Mouse (Mus musculus) limb, embryonic 12.5 days (tissue): ENCODE results near the gene Kirrel. TPM values are rescaled to one million over a fixed set of nuclear protein-coding genes. Genes with fewer than 3 reads are reported as not detected.
A peak's percentile ranks its signal among the peaks of the same experiment; 100 is the strongest.

Source experiments
- ATAC-seq: fragments of 200-750 bp; cut with Nextera tagmentation; 2 replicates; pipeline ENCODE4 v1.8.0; 2017; ENCODE audit warnings: low read depth, moderate TSS enrichment; ENCODE audit not compliant: insufficient number of reproducible peaks, insufficient read depth, low FRiP score, low TSS enrichment
- H3K27ac ChIP-seq: fragments of 300-500 bp; sonication (generic); 2 replicates; pipeline ENCODE4 v1.5.1; 2016; ENCODE audit warnings: mild to moderate bottlenecking, moderate library complexity
- H3K27me3 ChIP-seq: fragments of 300-500 bp; sonication (generic); 2 replicates; pipeline ENCODE4 v1.6.1; 2016; ENCODE audit warnings: mild to moderate bottlenecking, moderate library complexity
- H3K36me3 ChIP-seq: fragments of 300-500 bp; sonication (generic); 2 replicates; pipeline ENCODE4 v1.6.1; 2016; ENCODE audit warnings: mild to moderate bottlenecking, moderate library complexity
- H3K4me1 ChIP-seq: fragments of 300-500 bp; sonication (generic); replicated peaks from 2 replicates; pipeline ENCODE4 v1.6.1; 2016
- H3K4me2 ChIP-seq: fragments of 300-500 bp; sonication (generic); 2 replicates; pipeline ENCODE4 v1.6.1; 2016; ENCODE audit warnings: mild to moderate bottlenecking, moderate library complexity
- H3K4me3 ChIP-seq: fragments of 300-500 bp; sonication (generic); replicated peaks from 2 replicates; pipeline ENCODE4 v1.5.1; 2016; ENCODE audit warnings: mild to moderate bottlenecking
- H3K9ac ChIP-seq: fragments of 300-500 bp; sonication (generic); replicated peaks from 2 replicates; pipeline ENCODE4 v1.6.1; 2016; ENCODE audit warnings: mild to moderate bottlenecking, moderate library complexity
- H3K9me3 ChIP-seq: fragments of 300-500 bp; sonication (generic); 2 replicates; pipeline ENCODE4 v1.6.1; 2016; ENCODE audit warnings: mild to moderate bottlenecking, moderate library complexity
- WGBS: fragments of 180-500 bp; shearing (Covaris S2); methylation state at CpG from one replicate; pipeline ENCODE4 v1.1.7; 2016; 5-methylcytosine and 5-hydroxymethylcytosine counted together
- polyA plus RNA-seq: library from polyadenylated mRNA; unstranded; fragments of >200 nt; fragmentation: Nextera tagmentation; extraction: Ambion mirVana; gene quantifications from 2 replicates; pipeline ENCODE4 v1.2.1, GENCODE M21; 2016

Gene Kirrel
- 17.5 and 22.1 TPM in 2 replicates for polyA plus RNA-seq

GRCm38 (mm10) chr3:87174096-87174768 is at the start of gene Kirrel:
Kirrel (minus strand) TSS chr3:87174747.
- Histone ChIP-seq H3K4me3 (peak within 1 kb of the TSS; percentile 63), H3K27ac (peak within 1 kb of the TSS; percentile 93), H3K9ac (peak within 1 kb of the TSS; percentile 90), H3K27me3 (no peaks in the 10 kb centered on the region), H3K36me3 (peaks cover 5% of the 10 kb centered on the region; the same call in 1 of the 2 replicates), H3K4me2 (peak within 1 kb of the TSS; percentile 94), H3K9me3 (no peaks in the 10 kb centered on the region), H3K4me1 (peaks cover 47% of the 10 kb centered on the region)
- ATAC-seq: peak; percentile 84
- WGBS: 0% methylated on average over 45 of the region's 45 CpGs

GRCm38 (mm10) chr3:87223636-87224035 is 49.1 kb upstream of the Kirrel start:
- Histone ChIP-seq H3K36me3 (no peaks in the 10 kb centered on the region), H3K9me3 (no peaks in the 10 kb centered on the region), H3K4me1 (no peaks in the 10 kb centered on the region; the same call in 1 of the 2 replicates), H3K27me3 (no peaks in the 10 kb centered on the region), H3K4me2 (no peak overlapping the region), H3K27ac (no peak overlapping the region), H3K9ac (no peak overlapping the region), H3K4me3 (no peak overlapping the region)
- 80% methylated on average over 4 of the region's 4 CpGs for WGBS
- no peak for ATAC-seq

GRCm38 (mm10) chr3:87222346-87222745 is 47.8 kb upstream of the Kirrel start:
- H3K9ac ChIP-seq: no peak overlapping the region
- WGBS: 88% methylated on average over 5 of the region's 5 CpGs
- no peaks in the 10 kb centered on the region for H3K27me3 ChIP-seq
- no peak overlapping the region for H3K4me2 ChIP-seq
- H3K4me1 ChIP-seq: no peaks in the 10 kb centered on the region; the same call in 1 of the 2 replicates
- no peak overlapping the region for H3K4me3 ChIP-seq
- H3K27ac ChIP-seq: no peak overlapping the region
- H3K36me3 ChIP-seq: no peaks in the 10 kb centered on the region
- no peak for ATAC-seq
- H3K9me3 ChIP-seq: no peaks in the 10 kb centered on the region

- Histone ChIP-seq H3K4me3 (no peak overlapping the region), H3K9ac (no peak overlapping the region), H3K27me3 (no peaks in the 10 kb centered on the region), H3K4me1 (no peaks in the 10 kb centered on the region), H3K36me3 (no peaks in the 10 kb centered on the region), H3K9me3 (no peaks in the 10 kb centered on the region), H3K4me2 (no peak overlapping the region), H3K27ac (no peak overlapping the region)
- ATAC-seq: no peak
- 76% methylated on average over 11 of the region's 11 CpGs for WGBS
These were observed 40.6 kb upstream of the Kirrel start for GRCm38 (mm10) chr3:87215176-87215575.

DNA sequence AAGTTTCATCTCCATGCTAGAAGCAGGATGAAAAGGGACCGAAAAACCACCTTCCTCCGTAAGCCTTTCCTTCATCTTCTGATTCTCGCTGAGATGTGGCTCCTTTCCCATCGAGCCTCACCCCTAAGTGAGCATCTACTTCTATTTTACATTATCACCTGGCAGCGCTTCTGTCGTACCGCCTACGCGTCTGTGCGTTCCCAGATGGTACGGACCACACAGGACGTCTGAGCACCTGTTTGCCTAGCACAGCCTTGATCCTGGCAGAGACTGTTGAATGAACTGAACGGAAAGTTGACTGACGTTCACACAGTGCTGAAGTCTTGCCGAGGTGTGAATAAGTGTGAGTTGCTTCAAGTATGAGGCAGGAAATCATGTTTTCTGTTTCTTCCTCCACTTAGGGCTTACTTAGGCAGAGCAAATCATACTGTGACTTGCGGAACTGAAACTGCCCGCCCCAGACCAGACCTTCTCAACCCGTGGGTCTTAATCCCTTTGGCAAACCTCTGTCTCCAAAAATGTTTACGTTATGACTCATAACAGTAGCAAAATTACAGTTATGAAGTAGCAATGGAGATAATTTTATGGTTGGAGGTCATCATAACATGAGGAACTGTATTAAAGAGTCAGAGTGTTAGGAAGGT is 39.8 kb upstream of the Kirrel start:
- H3K27me3 ChIP-seq: no peaks in the 10 kb centered on the region
- no peak overlapping the region for H3K9ac ChIP-seq
- no peak overlapping the region for H3K27ac ChIP-seq
- H3K36me3 ChIP-seq: no peaks in the 10 kb centered on the region
- WGBS: 87% methylated on average over 19 of the region's 19 CpGs
- H3K9me3 ChIP-seq: no peaks in the 10 kb centered on the region
- H3K4me3 ChIP-seq: no peak overlapping the region
- H3K4me1 ChIP-seq: no peaks in the 10 kb centered on the region
- no peak for ATAC-seq
- no peak overlapping the region for H3K4me2 ChIP-seq

GRCm38 (mm10) chr3:87206336-87207075 is 32.0 kb upstream of the Kirrel start:
- Histone ChIP-seq H3K27ac (0 out of 2 replicates have a peak overlapping the region, but pooled peaks have one; percentile 17), H3K27me3 (no peaks in the 10 kb centered on the region), H3K4me1 (peaks cover 8% of the 10 kb centered on the region; the same call in 1 of the 2 replicates), H3K4me3 (no peak overlapping the region), H3K9me3 (no peaks in the 10 kb centered on the region), H3K36me3 (no peaks in the 10 kb centered on the region), H3K9ac (no peak overlapping the region), H3K4me2 (no peak overlapping the region)
- 68% methylated on average over 5 of the region's 5 CpGs for WGBS
- no peak for ATAC-seq

GRCm38 (mm10) chr3:87196637-87197036 is 22.1 kb upstream of the Kirrel start:
- H3K36me3 ChIP-seq: no peaks in the 10 kb centered on the region
- no peaks in the 10 kb centered on the region for H3K27me3 ChIP-seq
- no peak overlapping the region for H3K9ac ChIP-seq
- H3K4me2 ChIP-seq: no peak overlapping the region
- ATAC-seq: no peak
- 0 out of 2 replicates have a peak, but pooled peaks cover 5% of the 10 kb centered on the region for H3K4me1 ChIP-seq
- no peaks in the 10 kb centered on the region for H3K9me3 ChIP-seq
- no peak overlapping the region for H3K27ac ChIP-seq
- no peak overlapping the region for H3K4me3 ChIP-seq
- 28% methylated on average over 6 of the region's 6 CpGs for whole genome bisulfite sequencing

DNA sequence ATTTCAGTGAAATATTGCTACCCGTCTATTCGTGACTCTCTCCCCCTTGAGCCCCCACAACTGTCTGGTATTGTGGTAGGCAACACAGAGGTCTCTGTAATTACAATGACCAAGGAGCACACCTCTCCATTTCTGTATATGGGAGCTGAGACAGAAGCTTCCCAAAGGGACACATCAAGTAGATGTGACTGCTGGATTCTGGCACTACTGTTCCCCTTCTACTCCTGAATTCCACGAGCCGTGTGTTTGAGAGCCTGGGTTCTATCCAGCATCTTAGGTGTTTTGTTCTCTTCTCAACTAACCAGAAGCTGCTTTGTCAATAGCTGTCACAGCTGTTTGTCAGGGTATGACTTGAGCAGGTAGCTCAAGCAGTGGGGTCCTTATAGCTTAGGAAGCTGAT is 20.5 kb upstream of the Kirrel start:
- Histone ChIP-seq H3K27ac (no peak overlapping the region), H3K9me3 (no peaks in the 10 kb centered on the region), H3K9ac (no peak overlapping the region), H3K4me3 (no peak overlapping the region), H3K4me2 (no peak overlapping the region), H3K36me3 (no peaks in the 10 kb centered on the region), H3K27me3 (no peaks in the 10 kb centered on the region), H3K4me1 (0 out of 2 replicates have a peak, but pooled peaks cover 5% of the 10 kb centered on the region)
- ATAC-seq: no peak
- WGBS: 87% methylated on average over 4 of the region's 4 CpGs

DNA sequence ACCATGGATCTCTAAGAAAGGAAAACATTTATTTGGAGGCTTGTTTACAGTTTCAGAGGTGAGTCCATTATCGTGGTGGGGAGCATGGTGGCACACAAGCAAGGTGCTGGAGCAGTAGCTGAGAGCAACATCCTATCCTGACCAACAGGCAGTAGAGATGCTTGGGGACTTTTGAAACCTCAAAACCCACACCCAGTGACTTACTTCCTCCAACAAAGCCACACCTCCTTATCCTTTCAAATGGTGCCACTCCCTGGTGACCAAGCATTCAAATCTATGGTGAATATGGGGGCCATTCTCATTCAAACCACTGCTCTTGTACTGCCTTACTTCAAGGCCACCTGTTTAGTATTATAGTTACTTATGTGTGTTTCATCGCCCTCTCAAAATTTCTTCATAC is 20.0 kb upstream of the Kirrel start:
- Histone ChIP-seq H3K27me3 (no peaks in the 10 kb centered on the region), H3K4me2 (no peak overlapping the region), H3K4me3 (no peak overlapping the region), H3K4me1 (0 out of 2 replicates have a peak, but pooled peaks cover 5% of the 10 kb centered on the region), H3K9me3 (no peaks in the 10 kb centered on the region), H3K36me3 (no peaks in the 10 kb centered on the region), H3K9ac (no peak overlapping the region), H3K27ac (no peak overlapping the region)
- WGBS: 90% methylated on average over 2 of the region's 2 CpGs
- no peak for ATAC-seq

GRCm38 (mm10) chr3:87193756-87194155 is 19.2 kb upstream of the Kirrel start:
- ATAC-seq: no peak
- WGBS: 89% methylated on average over 1 of the region's 1 CpGs
- no peaks in the 10 kb centered on the region for H3K36me3 ChIP-seq
- H3K9ac ChIP-seq: no peak overlapping the region
- H3K4me3 ChIP-seq: no peak overlapping the region
- 0 out of 2 replicates have a peak, but pooled peaks cover 5% of the 10 kb centered on the region for H3K4me1 ChIP-seq
- H3K9me3 ChIP-seq: no peaks in the 10 kb centered on the region
- H3K27me3 ChIP-seq: no peaks in the 10 kb centered on the region
- no peak overlapping the region for H3K4me2 ChIP-seq
- H3K27ac ChIP-seq: no peak overlapping the region

GRCm38 (mm10) chr3:87193352-87193751 is 18.8 kb upstream of the Kirrel start:
- Histone ChIP-seq H3K9me3 (no peaks in the 10 kb centered on the region), H3K27me3 (no peaks in the 10 kb centered on the region), H3K36me3 (no peaks in the 10 kb centered on the region), H3K4me2 (no peak overlapping the region), H3K27ac (no peak overlapping the region), H3K4me3 (no peak overlapping the region), H3K9ac (no peak overlapping the region), H3K4me1 (0 out of 2 replicates have a peak, but pooled peaks cover 5% of the 10 kb centered on the region)
- 43% methylated on average over 6 of the region's 6 CpGs for WGBS
- no peak for ATAC-seq
